Mouse (Mus musculus) lung, embryonic 16.5 days (tissue): ENCODE results near the gene Myh14. TPM values are rescaled to one million over a fixed set of nuclear protein-coding genes. Genes with fewer than 3 reads are reported as not detected.

Experiments
- ATAC-seq: fragments of 200-750 bp; cut with Nextera tagmentation; 2 replicates; pipeline ENCODE4 v1.8.0; 2017; ENCODE audit warnings: low read depth, mild to moderate bottlenecking, moderate library complexity
- H3K27ac ChIP-seq: fragments of 300-500 bp; sonication (generic); 2 replicates; pipeline ENCODE4 v1.5.1; 2014; ENCODE audit warnings: mild to moderate bottlenecking, control low read depth, low read length
- H3K27me3 ChIP-seq: fragments of 300-500 bp; sonication (generic); 2 replicates; pipeline ENCODE4 v1.6.1; 2014; ENCODE audit warnings: low read depth, low read length, mixed read lengths; ENCODE audit not compliant: control insufficient read depth, insufficient read depth
- H3K36me3 ChIP-seq: fragments of 300-500 bp; sonication (generic); 2 replicates; pipeline ENCODE4 v1.6.1; 2014; ENCODE audit warnings: low read length; ENCODE audit not compliant: control insufficient read depth, insufficient read depth
- H3K4me1 ChIP-seq: fragments of 300-500 bp; sonication (generic); replicated peaks from 2 replicates; pipeline ENCODE4 v1.6.1; 2014; ENCODE audit warnings: low read length, mixed read lengths; ENCODE audit not compliant: control insufficient read depth, insufficient read depth
- H3K4me2 ChIP-seq: fragments of 300-500 bp; sonication (generic); 2 replicates; pipeline ENCODE4 v1.6.1; 2014; ENCODE audit warnings: low read depth, low read length, control low read depth
- H3K4me3 ChIP-seq: fragments of 300-500 bp; sonication (generic); 2 replicates; pipeline ENCODE4 v1.5.1; 2014; ENCODE audit warnings: mild to moderate bottlenecking, low read length, control low read depth
- H3K9ac ChIP-seq: fragments of 300-500 bp; sonication (generic); 2 replicates; pipeline ENCODE4 v1.6.1; 2014; ENCODE audit warnings: low read length, control low read depth
- H3K9me3 ChIP-seq: fragments of 300-500 bp; sonication (generic); 2 replicates; pipeline ENCODE4 v1.6.1; 2016; ENCODE audit warnings: low read length; ENCODE audit not compliant: control insufficient read depth
- WGBS: fragments of 180-500 bp; shearing (Covaris S2); extraction: QIAGEN DNeasy Blood & Tissue Kit; methylation state at CpG from one replicate; pipeline ENCODE4 v1.1.7; 2014; 5-methylcytosine and 5-hydroxymethylcytosine counted together
- polyA plus RNA-seq: library from polyadenylated mRNA; unstranded; fragments of >200 nt; fragmentation: Nextera tagmentation; extraction: Ambion mirVana; gene quantifications from 2 replicates; pipeline ENCODE4 v1.2.1, GENCODE M21; 2015

The Myh14 gene
- polyA plus RNA-seq, 1 experiment from 2014 or later = 38.8 TPM

- peaks cover 6% of the 10 kb centered on the region; the same call in 1 of the 2 replicates for H3K4me1 ChIP-seq
- ATAC-seq = no peak
- H3K27ac ChIP-seq = no peak overlapping the region
- H3K4me2 ChIP-seq = no peak overlapping the region
- no peak overlapping the region for H3K9ac ChIP-seq
- no peaks in the 10 kb centered on the region for H3K9me3 ChIP-seq
- 10% methylated on average over 6 of the region's 6 CpGs for WGBS
- H3K27me3 ChIP-seq = no peaks in the 10 kb centered on the region
- no peak overlapping the region for H3K4me3 ChIP-seq
- no peaks in the 10 kb centered on the region for H3K36me3 ChIP-seq
Observed at GRCm38 (mm10) chr7:44701921-44702320, 31.3 kb upstream of the Myh14 start.

GRCm38 (mm10) chr7:44697980-44698379 is 27.3 kb upstream of the Myh14 start:
- H3K4me3 ChIP-seq = no peak overlapping the region
- H3K4me2 ChIP-seq = no peak overlapping the region
- H3K9me3 ChIP-seq = no peaks in the 10 kb centered on the region
- H3K36me3 ChIP-seq = no peaks in the 10 kb centered on the region
- ATAC-seq = no peak
- peak overlapping the region; percentile 93 for H3K27ac ChIP-seq
- H3K4me1 ChIP-seq = peaks cover 15% of the 10 kb centered on the region; the same call in 1 of the 2 replicates
- WGBS = 38% methylated on average over 7 of the region's 7 CpGs
- no peaks in the 10 kb centered on the region for H3K27me3 ChIP-seq
- H3K9ac ChIP-seq = no peak overlapping the region

GRCm38 (mm10) chr7:44697191-44697710 is 26.6 kb upstream of the Myh14 start:
- ATAC-seq = peak; percentile 85
- H3K9ac ChIP-seq = peak overlapping the region; percentile 8; the same call in 1 of the 2 replicates

GRCm38 (mm10) chr7:44695223-44695622 is 24.6 kb upstream of the Myh14 start:
- no peaks in the 10 kb centered on the region for H3K36me3 ChIP-seq
- peaks cover 12% of the 10 kb centered on the region; the same call in 1 of the 2 replicates for H3K4me1 ChIP-seq
- no peak overlapping the region for H3K9ac ChIP-seq
- no peak overlapping the region for H3K4me3 ChIP-seq
- H3K27ac ChIP-seq = peak overlapping the region; percentile 9
- no peaks in the 10 kb centered on the region for H3K27me3 ChIP-seq
- no peaks in the 10 kb centered on the region for H3K9me3 ChIP-seq
- no peak for ATAC-seq
- H3K4me2 ChIP-seq = no peak overlapping the region
- WGBS = 65% methylated on average over 4 of the region's 4 CpGs

More at GRCm38 (mm10) chr7:44697191-44697710, 26.6 kb upstream of the Myh14 start:
- H3K9me3 ChIP-seq = no peaks in the 10 kb centered on the region
- H3K27me3 ChIP-seq = no peaks in the 10 kb centered on the region
- peak overlapping the region; percentile 16 for H3K4me2 ChIP-seq
- peaks cover 15% of the 10 kb centered on the region; the same call in 1 of the 2 replicates for H3K4me1 ChIP-seq
- no peaks in the 10 kb centered on the region for H3K36me3 ChIP-seq
- peak overlapping the region; percentile 93 for H3K27ac ChIP-seq
- WGBS = 7% methylated on average over 20 of the region's 20 CpGs
- no peak overlapping the region for H3K4me3 ChIP-seq

- ATAC-seq = peak; percentile 39
Observed at GRCm38 (mm10) chr7:44693427-44694175, 23.0 kb upstream of the Myh14 start.

GRCm38 (mm10) chr7:44689331-44689730 is 18.7 kb upstream of the Myh14 start:
- H3K27me3 ChIP-seq = no peaks in the 10 kb centered on the region
- no peak overlapping the region for H3K4me2 ChIP-seq
- H3K36me3 ChIP-seq = no peaks in the 10 kb centered on the region
- H3K9me3 ChIP-seq = no peaks in the 10 kb centered on the region
- no peak for ATAC-seq
- H3K27ac ChIP-seq = no peak overlapping the region
- H3K9ac ChIP-seq = no peak overlapping the region
- no peak overlapping the region for H3K4me3 ChIP-seq
- WGBS = 88% methylated on average over 7 of the region's 7 CpGs
- H3K4me1 ChIP-seq = peaks cover 13% of the 10 kb centered on the region

More at GRCm38 (mm10) chr7:44693427-44694175, 23.0 kb upstream of the Myh14 start:
- no peaks in the 10 kb centered on the region for H3K27me3 ChIP-seq
- H3K4me1 ChIP-seq = peaks cover 12% of the 10 kb centered on the region; the same call in 1 of the 2 replicates
- H3K4me3 ChIP-seq = no peak overlapping the region
- no peak overlapping the region for H3K9ac ChIP-seq
- H3K9me3 ChIP-seq = no peaks in the 10 kb centered on the region
- H3K27ac ChIP-seq = peak overlapping the region; percentile 77
- WGBS = 45% methylated on average over 10 of the region's 10 CpGs
- no peak overlapping the region for H3K4me2 ChIP-seq
- no peaks in the 10 kb centered on the region for H3K36me3 ChIP-seq

GRCm38 (mm10) chr7:44688890-44689289 is 18.2 kb upstream of the Myh14 start:
- H3K4me3 ChIP-seq = no peak overlapping the region
- H3K36me3 ChIP-seq = no peaks in the 10 kb centered on the region
- WGBS = 66% methylated on average over 3 of the region's 3 CpGs
- ATAC-seq = no peak
- no peak overlapping the region for H3K27ac ChIP-seq
- no peak overlapping the region for H3K9ac ChIP-seq
- H3K4me1 ChIP-seq = peaks cover 16% of the 10 kb centered on the region
- no peak overlapping the region for H3K4me2 ChIP-seq
- H3K27me3 ChIP-seq = no peaks in the 10 kb centered on the region
- H3K9me3 ChIP-seq = no peaks in the 10 kb centered on the region

- peaks cover 12% of the 10 kb centered on the region for H3K4me1 ChIP-seq
- no peak overlapping the region for H3K4me3 ChIP-seq
- no peak overlapping the region for H3K9ac ChIP-seq
- peak; percentile 81 for ATAC-seq
- 37% methylated on average over 16 of the region's 17 CpGs for WGBS
- no peaks in the 10 kb centered on the region for H3K27me3 ChIP-seq
- H3K4me2 ChIP-seq = no peak overlapping the region
- H3K27ac ChIP-seq = peak overlapping the region; percentile 69
- no peaks in the 10 kb centered on the region for H3K9me3 ChIP-seq
- no peaks in the 10 kb centered on the region for H3K36me3 ChIP-seq
Observed at GRCm38 (mm10) chr7:44685531-44686402, 15.1 kb upstream of the Myh14 start.

- Histone ChIP-seq H3K27ac (peak overlapping the region; percentile 69), H3K9ac (no peak overlapping the region), H3K4me1 (peaks cover 12% of the 10 kb centered on the region), H3K36me3 (no peaks in the 10 kb centered on the region), H3K27me3 (no peaks in the 10 kb centered on the region), H3K9me3 (no peaks in the 10 kb centered on the region), H3K4me3 (no peak overlapping the region), H3K4me2 (no peak overlapping the region)
- peak; percentile 78 for ATAC-seq
- 50% methylated on average over 8 of the region's 8 CpGs for WGBS
Observed at GRCm38 (mm10) chr7:44683656-44684055, 13.0 kb upstream of the Myh14 start.
